Mouse (Mus musculus): ENCODE results near the gene Katna1. TPM values are rescaled to one million over a fixed set of nuclear protein-coding genes. Genes with fewer than 3 reads are reported as not detected.

Gene Katna1
- polyA plus RNA-seq, 1 experiment: 22.6 TPM

- no peak overlapping the region for H3K4me2 ChIP-seq (ENCODE audit: low read depth)
- no peaks in the 10 kb centered on the region for H3K79me2 ChIP-seq (ENCODE audit: control insufficient read depth, insufficient read depth)
- H3K36me3 ChIP-seq (ENCODE audit: control insufficient read depth, insufficient read depth): peaks cover 40% of the 10 kb centered on the region
- H3K27me3 ChIP-seq (ENCODE audit: control insufficient read depth, insufficient read depth, insufficient read length): no peaks in the 10 kb centered on the region
- no peak overlapping the region for H3ac ChIP-seq (ENCODE audit: control insufficient read depth, insufficient read length)
- no peak overlapping the region for H3K4me3 ChIP-seq
- TF ChIP-seq USF1 (IDR thresholded peaks at IDR 0.05; ENCODE audit: low read depth) (no peak), CEBPB (IDR thresholded peaks at IDR 0.05; ENCODE audit: insufficient read depth, poor library complexity, severe bottlenecking) (no peak), MYOG (IDR thresholded peaks at IDR 0.05; ENCODE audit: control insufficient read depth in 1 of 3, insufficient read depth in 1 of 3, insufficient read length in 2 of 3, low read depth in 2 of 3) (no peak), POLR2A (IDR thresholded peaks at IDR 0.05; ENCODE audit: insufficient read length, low read depth) (no peak), REST (IDR thresholded peaks at IDR 0.05; ENCODE audit: insufficient read depth, insufficient read length) (no peak)
Observed at GRCm38 (mm10) chr10:7712506-7712905, 13.3 kb upstream of the Katna1 start.

- Histone ChIP-seq H3K27me3 (ENCODE audit: control insufficient read depth, insufficient read depth, insufficient read length) (no peaks in the 10 kb centered on the region), H3K4me3 (no peak overlapping the region), H3ac (ENCODE audit: control insufficient read depth, insufficient read length) (no peak overlapping the region), H3K4me2 (ENCODE audit: low read depth) (no peak overlapping the region), H3K36me3 (ENCODE audit: control insufficient read depth, insufficient read depth) (peaks cover 29% of the 10 kb centered on the region), H3K79me2 (ENCODE audit: control insufficient read depth, insufficient read depth) (no peaks in the 10 kb centered on the region)
- TF ChIP-seq CEBPB (IDR thresholded peaks at IDR 0.05; ENCODE audit: insufficient read depth, poor library complexity, severe bottlenecking) (no peak), MYOD1 (IDR thresholded peaks at IDR 0.05; ENCODE audit: control insufficient read depth in 1 of 3, insufficient read length in 2 of 3, low read depth in 2 of 3) (no peak), REST (IDR thresholded peaks at IDR 0.05; ENCODE audit: insufficient read depth, insufficient read length) (no peak), SRF (IDR thresholded peaks at IDR 0.05; ENCODE audit: control insufficient read depth, insufficient read length, low read depth) (no peak), MAX (IDR thresholded peaks at IDR 0.05; ENCODE audit: low read depth) (no peak), POLR2AphosphoS2 (IDR thresholded peaks at IDR 0.05; ENCODE audit: insufficient read length, low read depth) (no peak), POLR2A (IDR thresholded peaks at IDR 0.05; ENCODE audit: insufficient read length, low read depth) (no peak), E2F4 (IDR thresholded peaks at IDR 0.05; ENCODE audit: insufficient read depth) (no peak), MYOG (IDR thresholded peaks at IDR 0.05; ENCODE audit: control insufficient read depth in 1 of 3, insufficient read depth in 1 of 3, insufficient read length in 2 of 3, low read depth in 2 of 3) (no peak), TCF12 (IDR thresholded peaks at IDR 0.05; ENCODE audit: insufficient read depth, poor library complexity, severe bottlenecking) (no peak)
Observed at GRCm38 (mm10) chr10:7715056-7715455, 10.7 kb upstream of the Katna1 start.

GRCm38 (mm10) chr10:7726501-7726812 is 657 bp downstream of the Katna1 start:
- H3K4me3 ChIP-seq: peak overlapping the region; percentile 78
- peaks cover 53% of the 10 kb centered on the region for H3K79me2 ChIP-seq (ENCODE audit: control insufficient read depth, insufficient read depth)
- H3ac ChIP-seq (ENCODE audit: control insufficient read depth, insufficient read length): peak overlapping the region; percentile 12
- H3K4me2 ChIP-seq (ENCODE audit: low read depth): peak overlapping the region; percentile 81
- H3K36me3 ChIP-seq (ENCODE audit: control insufficient read depth, insufficient read depth): no peaks in the 10 kb centered on the region
- H3K27me3 ChIP-seq (ENCODE audit: control insufficient read depth, insufficient read depth, insufficient read length): no peaks in the 10 kb centered on the region
- TF ChIP-seq USF1 (IDR thresholded peaks at IDR 0.05; ENCODE audit: low read depth): no peak
- TF ChIP-seq MAX (IDR thresholded peaks at IDR 0.05; ENCODE audit: low read depth): no peak
- TF ChIP-seq TCF12 (IDR thresholded peaks at IDR 0.05; ENCODE audit: insufficient read depth, poor library complexity, severe bottlenecking): no peak
- TF ChIP-seq MYOD1 (IDR thresholded peaks at IDR 0.05; ENCODE audit: control insufficient read depth in 1 of 3, insufficient read length in 2 of 3, low read depth in 2 of 3): no peak
- no peak for TF ChIP-seq MYOG (IDR thresholded peaks at IDR 0.05; ENCODE audit: control insufficient read depth in 1 of 3, insufficient read depth in 1 of 3, insufficient read length in 2 of 3, low read depth in 2 of 3)
- TF ChIP-seq SRF (IDR thresholded peaks at IDR 0.05; ENCODE audit: control insufficient read depth, insufficient read length, low read depth): no peak
- TF ChIP-seq CEBPB (IDR thresholded peaks at IDR 0.05; ENCODE audit: insufficient read depth, poor library complexity, severe bottlenecking): no peak
- TF ChIP-seq POLR2AphosphoS2 (IDR thresholded peaks at IDR 0.05; ENCODE audit: insufficient read length, low read depth): no peak
- no peak for TF ChIP-seq POLR2A (IDR thresholded peaks at IDR 0.05; ENCODE audit: insufficient read length, low read depth)
- no peak for TF ChIP-seq E2F4 (IDR thresholded peaks at IDR 0.05; ENCODE audit: insufficient read depth)
- no peak for TF ChIP-seq TCF3 (IDR thresholded peaks at IDR 0.05; ENCODE audit: insufficient read length, low read depth)
- TF ChIP-seq REST (IDR thresholded peaks at IDR 0.05; ENCODE audit: insufficient read depth, insufficient read length): no peak

- H3K27me3 ChIP-seq (ENCODE audit: control insufficient read depth, insufficient read depth, insufficient read length): no peaks in the 10 kb centered on the region
- TF ChIP-seq MYOG (IDR thresholded peaks at IDR 0.05; ENCODE audit: control insufficient read depth in 1 of 3, insufficient read depth in 1 of 3, insufficient read length in 2 of 3, low read depth in 2 of 3) (no peak), MAX (IDR thresholded peaks at IDR 0.05; ENCODE audit: low read depth) (no peak), USF1 (IDR thresholded peaks at IDR 0.05; ENCODE audit: low read depth) (no peak), MYOD1 (IDR thresholded peaks at IDR 0.05; ENCODE audit: control insufficient read depth in 1 of 3, insufficient read length in 2 of 3, low read depth in 2 of 3) (no peak), REST (IDR thresholded peaks at IDR 0.05; ENCODE audit: insufficient read depth, insufficient read length) (no peak), POLR2A (IDR thresholded peaks at IDR 0.05; ENCODE audit: insufficient read length, low read depth) (no peak), TCF3 (IDR thresholded peaks at IDR 0.05; ENCODE audit: insufficient read length, low read depth) (no peak), POLR2AphosphoS2 (IDR thresholded peaks at IDR 0.05; ENCODE audit: insufficient read length, low read depth) (no peak), CEBPB (IDR thresholded peaks at IDR 0.05; ENCODE audit: insufficient read depth, poor library complexity, severe bottlenecking) (no peak), E2F4 (IDR thresholded peaks at IDR 0.05; ENCODE audit: insufficient read depth) (no peak), TCF12 (IDR thresholded peaks at IDR 0.05; ENCODE audit: insufficient read depth, poor library complexity, severe bottlenecking) (no peak), SRF (IDR thresholded peaks at IDR 0.05; ENCODE audit: control insufficient read depth, insufficient read length, low read depth) (no peak)
- peaks cover 59% of the 10 kb centered on the region for H3K79me2 ChIP-seq (ENCODE audit: control insufficient read depth, insufficient read depth)
- H3K4me2 ChIP-seq (ENCODE audit: low read depth): peak overlapping the region; percentile 81
- H3K36me3 ChIP-seq (ENCODE audit: control insufficient read depth, insufficient read depth): no peaks in the 10 kb centered on the region
- no peak overlapping the region for H3ac ChIP-seq (ENCODE audit: control insufficient read depth, insufficient read length)
- H3K4me3 ChIP-seq: peak overlapping the region; percentile 78
Observed at GRCm38 (mm10) chr10:7727011-7727410, 1.2 kb downstream of the Katna1 start.

- H3ac ChIP-seq (ENCODE audit: control insufficient read depth, insufficient read length): no peak overlapping the region
- TF ChIP-seq MYOG (IDR thresholded peaks at IDR 0.05; ENCODE audit: control insufficient read depth in 1 of 3, insufficient read depth in 1 of 3, insufficient read length in 2 of 3, low read depth in 2 of 3) (no peak), USF1 (IDR thresholded peaks at IDR 0.05; ENCODE audit: low read depth) (no peak), SRF (IDR thresholded peaks at IDR 0.05; ENCODE audit: control insufficient read depth, insufficient read length, low read depth) (no peak), POLR2AphosphoS2 (IDR thresholded peaks at IDR 0.05; ENCODE audit: insufficient read length, low read depth) (no peak), REST (IDR thresholded peaks at IDR 0.05; ENCODE audit: insufficient read depth, insufficient read length) (no peak), E2F4 (IDR thresholded peaks at IDR 0.05; ENCODE audit: insufficient read depth) (no peak), CEBPB (IDR thresholded peaks at IDR 0.05; ENCODE audit: insufficient read depth, poor library complexity, severe bottlenecking) (no peak), MAX (IDR thresholded peaks at IDR 0.05; ENCODE audit: low read depth) (no peak), TCF3 (IDR thresholded peaks at IDR 0.05; ENCODE audit: insufficient read length, low read depth) (no peak)
- H3K79me2 ChIP-seq (ENCODE audit: control insufficient read depth, insufficient read depth): peaks cover 86% of the 10 kb centered on the region
- H3K4me3 ChIP-seq: no peak overlapping the region
- no peak overlapping the region for H3K4me2 ChIP-seq (ENCODE audit: low read depth)
- H3K27me3 ChIP-seq (ENCODE audit: control insufficient read depth, insufficient read depth, insufficient read length): no peaks in the 10 kb centered on the region
- no peaks in the 10 kb centered on the region for H3K36me3 ChIP-seq (ENCODE audit: control insufficient read depth, insufficient read depth)
Observed at GRCm38 (mm10) chr10:7731582-7731981, 5.8 kb downstream of the Katna1 start.

All from myocyte (in vitro differentiated cells).